Mouse (Mus musculus): ENCODE results near the gene Cend1. TPM values are rescaled to one million over a fixed set of nuclear protein-coding genes. Genes with fewer than 3 reads are reported as not detected.

Cend1 gene
- polyA plus RNA-seq, 1 experiment = 4.9 TPM

GRCm38 (mm10) chr7:141438201-141438968 is 9.1 kb upstream of the Cend1 start:
- Histone ChIP-seq H3K4me3 (ENCODE audit: insufficient read depth, low read length) (no peak overlapping the region), H3K4me1 (ENCODE audit: control insufficient read depth, insufficient read depth, low read length) (peaks cover 10% of the 10 kb centered on the region; the same call in 1 of the 2 replicates), H3K27ac (ENCODE audit: insufficient read depth, low read length) (no peak overlapping the region)
- no peak for TF ChIP-seq POLR2A (IDR thresholded peaks at IDR 0.05; ENCODE audit: low read depth, low read length)
- TF ChIP-seq CTCF (IDR thresholded peaks at IDR 0.05; ENCODE audit: borderline replicate concordance, insufficient read depth, low read length) = no peak

- H3K4me1 ChIP-seq (ENCODE audit: control insufficient read depth, insufficient read depth, low read length) = peaks cover 10% of the 10 kb centered on the region; the same call in 1 of the 2 replicates
- TF ChIP-seq POLR2A (IDR thresholded peaks at IDR 0.05; ENCODE audit: low read depth, low read length) (peak; percentile 83), CTCF (IDR thresholded peaks at IDR 0.05; ENCODE audit: borderline replicate concordance, insufficient read depth, low read length) (0 out of 2 replicates have a peak, but pooled peaks have one; percentile 26)
Observed at GRCm38 (mm10) chr7:141437178-141438120, 8.2 kb upstream of the Cend1 start, which contains the start of gene Slc25a22. Slc25a22 (minus strand) TSS chr7:141437892.

GRCm38 (mm10) chr7:141436523-141436892 is 7.2 kb upstream of the Cend1 start:
- peak overlapping the region; percentile 73 for H3K4me3 ChIP-seq (ENCODE audit: insufficient read depth, low read length)
- TF ChIP-seq CTCF (IDR thresholded peaks at IDR 0.05; ENCODE audit: borderline replicate concordance, insufficient read depth, low read length) (no peak), POLR2A (IDR thresholded peaks at IDR 0.05; ENCODE audit: low read depth, low read length) (no peak)
- 0 out of 2 replicates have a peak, but pooled peaks cover 10% of the 10 kb centered on the region for H3K4me1 ChIP-seq (ENCODE audit: control insufficient read depth, insufficient read depth, low read length)
- H3K27ac ChIP-seq (ENCODE audit: insufficient read depth, low read length) = no peak overlapping the region

More at GRCm38 (mm10) chr7:141437178-141438120, 8.2 kb upstream of the Cend1 start, which contains the start of gene Slc25a22:
- H3K4me3 ChIP-seq (ENCODE audit: insufficient read depth, low read length) = peak within 1 kb of the TSS; percentile 73
- H3K27ac ChIP-seq (ENCODE audit: insufficient read depth, low read length) = peak within 1 kb of the TSS; percentile 21; the same call in 1 of the 2 replicates

- TF ChIP-seq POLR2A (IDR thresholded peaks at IDR 0.05; ENCODE audit: low read depth, low read length) (no peak), CTCF (IDR thresholded peaks at IDR 0.05; ENCODE audit: borderline replicate concordance, insufficient read depth, low read length) (no peak)
- H3K4me1 ChIP-seq (ENCODE audit: control insufficient read depth, insufficient read depth, low read length) = 0 out of 2 replicates have a peak, but pooled peaks cover 10% of the 10 kb centered on the region
- no peak overlapping the region for H3K27ac ChIP-seq (ENCODE audit: insufficient read depth, low read length)
- H3K4me3 ChIP-seq (ENCODE audit: insufficient read depth, low read length) = no peak overlapping the region; the same call in 1 of the 2 replicates
Observed at GRCm38 (mm10) chr7:141435856-141436522, 6.7 kb upstream of the Cend1 start.

- TF ChIP-seq CTCF (IDR thresholded peaks at IDR 0.05; ENCODE audit: borderline replicate concordance, insufficient read depth, low read length) = no peak
- peak; percentile 94 for TF ChIP-seq POLR2A (IDR thresholded peaks at IDR 0.05; ENCODE audit: low read depth, low read length)
- H3K27ac ChIP-seq (ENCODE audit: insufficient read depth, low read length) = no peak overlapping the region
- H3K4me1 ChIP-seq (ENCODE audit: control insufficient read depth, insufficient read depth, low read length) = 0 out of 2 replicates have a peak, but pooled peaks cover 7% of the 10 kb centered on the region
- H3K4me3 ChIP-seq (ENCODE audit: insufficient read depth, low read length) = peak overlapping the region; percentile 47
Observed at GRCm38 (mm10) chr7:141435129-141435855, 6.0 kb upstream of the Cend1 start.

- Histone ChIP-seq H3K27ac (ENCODE audit: insufficient read depth, low read length) (no peak overlapping the region), H3K4me1 (ENCODE audit: control insufficient read depth, insufficient read depth, low read length) (0 out of 2 replicates have a peak, but pooled peaks cover 7% of the 10 kb centered on the region), H3K4me3 (ENCODE audit: insufficient read depth, low read length) (peak overlapping the region; percentile 47)
- TF ChIP-seq POLR2A (IDR thresholded peaks at IDR 0.05; ENCODE audit: low read depth, low read length) (peak; percentile 45; the same call in 1 of the 2 replicates), CTCF (IDR thresholded peaks at IDR 0.05; ENCODE audit: borderline replicate concordance, insufficient read depth, low read length) (no peak)
Observed at GRCm38 (mm10) chr7:141434464-141434863, 5.2 kb upstream of the Cend1 start.

GRCm38 (mm10) chr7:141433517-141434400 is 4.5 kb upstream of the Cend1 start:
- Histone ChIP-seq H3K4me1 (ENCODE audit: control insufficient read depth, insufficient read depth, low read length) (0 out of 2 replicates have a peak, but pooled peaks cover 7% of the 10 kb centered on the region), H3K4me3 (ENCODE audit: insufficient read depth, low read length) (peak overlapping the region; percentile 47), H3K27ac (ENCODE audit: insufficient read depth, low read length) (no peak overlapping the region)
- TF ChIP-seq POLR2A (IDR thresholded peaks at IDR 0.05; ENCODE audit: low read depth, low read length) (no peak), CTCF (IDR thresholded peaks at IDR 0.05; ENCODE audit: borderline replicate concordance, insufficient read depth, low read length) (no peak)
